Mouse (Mus musculus) forebrain, embryonic 11.5 days (tissue): Measurements from ENCODE around the gene Lrp6. TPM values are rescaled to one million over a fixed set of nuclear protein-coding genes. Genes with fewer than 3 reads are reported as not detected.

Source experiments
- ATAC-seq: fragments of 200-750 bp; cut with Nextera tagmentation; replicated peaks from 2 replicates; pipeline ENCODE4 v1.8.0; 2017; ENCODE audit warnings: moderate TSS enrichment; ENCODE audit not compliant: low FRiP score
- DNase-seq: peaks from one replicate; pipeline ENCODE4 v3.0.0-alpha.2; 2017; ENCODE audit warnings: low spot score
- H3K27ac ChIP-seq: fragments of 300-500 bp; sonication (generic); 2 replicates; pipeline ENCODE4 v1.5.1; 2014; ENCODE audit warnings: low read depth, low read length
- H3K27me3 ChIP-seq: fragments of 300-500 bp; sonication (generic); 2 replicates; pipeline ENCODE4 v1.6.1; 2014; ENCODE audit warnings: mild to moderate bottlenecking, low read length, mixed read lengths; ENCODE audit not compliant: control insufficient read depth, insufficient read depth
- H3K36me3 ChIP-seq: fragments of 300-500 bp; sonication (generic); 2 replicates; pipeline ENCODE4 v1.6.1; 2014; ENCODE audit warnings: mild to moderate bottlenecking, low read length, moderate library complexity, mixed read lengths; ENCODE audit not compliant: control insufficient read depth, insufficient read depth
- H3K4me1 ChIP-seq: fragments of 300-500 bp; sonication (generic); replicated peaks from 2 replicates; pipeline ENCODE4 v1.6.1; 2014; ENCODE audit warnings: low read length, mixed read lengths; ENCODE audit not compliant: control insufficient read depth, insufficient read depth
- H3K4me2 ChIP-seq: fragments of 300-500 bp; sonication (generic); 2 replicates; pipeline ENCODE4 v1.6.1; 2014; ENCODE audit warnings: low read depth, mild to moderate bottlenecking, low read length, moderate library complexity, mixed read lengths; ENCODE audit not compliant: severe bottlenecking
- H3K4me3 ChIP-seq: fragments of 300-500 bp; sonication (generic); 2 replicates; pipeline ENCODE4 v1.5.1; 2014; ENCODE audit warnings: low read depth, low read length
- H3K9ac ChIP-seq: fragments of 300-500 bp; sonication (generic); 2 replicates; pipeline ENCODE4 v1.6.1; 2014; ENCODE audit warnings: low read length
- H3K9me3 ChIP-seq: fragments of 300-500 bp; sonication (generic); 2 replicates; pipeline ENCODE4 v1.6.1; 2016; ENCODE audit warnings: low read length, mixed read lengths; ENCODE audit not compliant: control insufficient read depth
- WGBS: fragments of 180-500 bp; shearing (Covaris S2); extraction: QIAGEN DNeasy Blood & Tissue Kit; methylation state at CpG from one replicate; pipeline ENCODE4 v1.1.7; 2014; 5-methylcytosine and 5-hydroxymethylcytosine counted together
- polyA plus RNA-seq: library from polyadenylated mRNA; unstranded; fragments of >200 nt; fragmentation: Nextera tagmentation; extraction: Ambion mirVana; gene quantifications from 2 replicates; pipeline ENCODE4 v1.2.1, GENCODE M21; 2014

Lrp6 gene
- polyA plus RNA-seq, 1 experiment from 2014 or later, result 32.5 TPM

GRCm38 (mm10) chr6:134518450-134518849, 48.3 kb downstream of the Lrp6 start:
- Histone ChIP-seq H3K9ac (no peak overlapping the region), H3K36me3 (no peaks in the 10 kb centered on the region), H3K27ac (no peak overlapping the region), H3K27me3 (no peaks in the 10 kb centered on the region), H3K9me3 (no peaks in the 10 kb centered on the region), H3K4me3 (no peak overlapping the region), H3K4me2 (no peak overlapping the region), H3K4me1 (no peaks in the 10 kb centered on the region)
- ATAC-seq (no peak), DNase-seq (no peak)
- WGBS, result 93% methylated on average over 5 of the region's 5 CpGs

- H3K4me2 ChIP-seq, result no peak overlapping the region
- no peaks in the 10 kb centered on the region for H3K27me3 ChIP-seq
- no peaks in the 10 kb centered on the region for H3K36me3 ChIP-seq
- no peak overlapping the region for H3K9ac ChIP-seq
- ATAC-seq, result no peak
- H3K27ac ChIP-seq, result no peak overlapping the region
- H3K4me3 ChIP-seq, result no peak overlapping the region
- H3K4me1 ChIP-seq, result no peaks in the 10 kb centered on the region
- H3K9me3 ChIP-seq, result no peaks in the 10 kb centered on the region
- WGBS, result 83% methylated on average over 4 of the region's 4 CpGs
- DNase-seq, result no peak
These were observed 49.6 kb downstream of the Lrp6 start for GRCm38 (mm10) chr6:134517141-134517540.

- no peak for DNase-seq
These were observed 51.3 kb downstream of the Lrp6 start for GRCm38 (mm10) chr6:134515416-134515815.

GRCm38 (mm10) chr6:134513896-134514510, 52.8 kb downstream of the Lrp6 start:
- no peak for DNase-seq
- Histone ChIP-seq H3K4me2 (no peak overlapping the region), H3K36me3 (no peaks in the 10 kb centered on the region), H3K4me1 (no peaks in the 10 kb centered on the region), H3K9ac (no peak overlapping the region), H3K27me3 (no peaks in the 10 kb centered on the region), H3K27ac (no peak overlapping the region), H3K9me3 (no peaks in the 10 kb centered on the region), H3K4me3 (no peak overlapping the region)
- no peak for ATAC-seq
- WGBS, result 88% methylated on average over 3 of the region's 3 CpGs

More at GRCm38 (mm10) chr6:134515416-134515815, 51.3 kb downstream of the Lrp6 start:
- Histone ChIP-seq H3K27me3 (no peaks in the 10 kb centered on the region), H3K4me3 (no peak overlapping the region), H3K27ac (no peak overlapping the region; the same call in 1 of the 2 replicates), H3K4me1 (no peaks in the 10 kb centered on the region), H3K4me2 (no peak overlapping the region), H3K9me3 (no peaks in the 10 kb centered on the region), H3K9ac (no peak overlapping the region), H3K36me3 (no peaks in the 10 kb centered on the region)
- 56% methylated on average over 4 of the region's 4 CpGs for WGBS
- no peak; the same call in 1 of the 2 replicates for ATAC-seq

- Histone ChIP-seq H3K27ac (no peak overlapping the region), H3K9ac (no peak overlapping the region), H3K27me3 (no peaks in the 10 kb centered on the region), H3K9me3 (no peaks in the 10 kb centered on the region), H3K4me2 (no peak overlapping the region), H3K36me3 (no peaks in the 10 kb centered on the region), H3K4me3 (no peak overlapping the region), H3K4me1 (no peaks in the 10 kb centered on the region)
- no peak for DNase-seq
- WGBS, result 87% methylated on average over 6 of the region's 6 CpGs
- no peak for ATAC-seq
These were observed 53.8 kb downstream of the Lrp6 start for GRCm38 (mm10) chr6:134513011-134513410.

GRCm38 (mm10) chr6:134512478-134512877, 54.3 kb downstream of the Lrp6 start:
- no peak overlapping the region for H3K9ac ChIP-seq
- no peaks in the 10 kb centered on the region for H3K4me1 ChIP-seq
- H3K9me3 ChIP-seq, result no peaks in the 10 kb centered on the region
- ATAC-seq, result no peak
- no peak for DNase-seq
- H3K4me3 ChIP-seq, result no peak overlapping the region
- H3K27ac ChIP-seq, result no peak overlapping the region
- H3K4me2 ChIP-seq, result no peak overlapping the region
- no peaks in the 10 kb centered on the region for H3K36me3 ChIP-seq
- 65% methylated on average over 2 of the region's 2 CpGs for WGBS
- H3K27me3 ChIP-seq, result no peaks in the 10 kb centered on the region

GRCm38 (mm10) chr6:134511118-134511517, 55.6 kb downstream of the Lrp6 start:
- Histone ChIP-seq H3K9me3 (no peaks in the 10 kb centered on the region), H3K4me1 (no peaks in the 10 kb centered on the region), H3K36me3 (peaks cover 5% of the 10 kb centered on the region; the same call in 1 of the 2 replicates), H3K27me3 (no peaks in the 10 kb centered on the region), H3K4me2 (no peak overlapping the region), H3K9ac (no peak overlapping the region), H3K27ac (no peak overlapping the region), H3K4me3 (no peak overlapping the region)
- no peak for ATAC-seq
- DNase-seq, result no peak

- 65% methylated on average over 2 of the region's 2 CpGs for WGBS
- DNase-seq (no peak), ATAC-seq (no peak)
- Histone ChIP-seq H3K27ac (no peak overlapping the region), H3K4me1 (no peaks in the 10 kb centered on the region), H3K27me3 (no peaks in the 10 kb centered on the region), H3K9me3 (no peaks in the 10 kb centered on the region), H3K36me3 (peaks cover 5% of the 10 kb centered on the region; the same call in 1 of the 2 replicates), H3K4me2 (no peak overlapping the region), H3K4me3 (no peak overlapping the region), H3K9ac (no peak overlapping the region)
These were observed 56.5 kb downstream of the Lrp6 start for GRCm38 (mm10) chr6:134510280-134510679.

- Histone ChIP-seq H3K4me3 (no peak overlapping the region), H3K9ac (no peak overlapping the region), H3K4me2 (no peak overlapping the region), H3K4me1 (no peaks in the 10 kb centered on the region), H3K27ac (no peak overlapping the region), H3K36me3 (peaks cover 5% of the 10 kb centered on the region; the same call in 1 of the 2 replicates), H3K27me3 (no peaks in the 10 kb centered on the region), H3K9me3 (no peaks in the 10 kb centered on the region)
- DNase-seq (no peak), ATAC-seq (no peak)
- 84% methylated on average over 10 of the region's 10 CpGs for WGBS
These were observed 57.0 kb downstream of the Lrp6 start for GRCm38 (mm10) chr6:134509731-134510226.
